ENCODE assay signal across 35 mouse cellular contexts in genomic region chr11:113009376-113009775, GRCm38 (mm10).
DNase-seq lines count a peak whose midpoint lies in the region; ATAC-seq and TF ChIP-seq lines count a peak whose summit lies in the region.
"Had no signal": no experiment of that assay in that cellular context is flagged by ENCODE, and none has a peak within 500 bp of the region (broad histone marks: within the 10 kb centered on the region; RNA-seq: fewer than 3 reads in every experiment).

No protein-coding gene starts in this region.

- H3K36me3 ChIP-seq in liver, postnatal 0 days (replicated peaks; ENCODE audit: insufficient read depth, low read length), result no peaks in the 10 kb centered on the region
- H3K36me3 ChIP-seq: embryonic facial prominence, embryonic 12.5 days; G1E; heart, embryonic 12.5 days; hindbrain, embryonic 10.5 days; hindbrain, embryonic 15.5 days; limb, embryonic 15.5 days; liver, embryonic 13.5 days; neural tube, embryonic 15.5 days; stomach, embryonic 15.5 days had no signal

- 81% methylated on average over 6 of the region's 6 CpGs for WGBS in liver, postnatal 0 days (ENCODE audit: insufficient replicate concordance)

- no peaks in the 10 kb centered on the region; the same call in 1 of the 2 replicates for H3K4me1 ChIP-seq in liver, postnatal 0 days (ENCODE audit: insufficient read depth)
- H3K4me1 ChIP-seq: heart, embryonic 12.5 days; liver, embryonic 13.5 days; stomach, embryonic 15.5 days had no signal

- H3K9ac ChIP-seq in liver, postnatal 0 days (replicated peaks), result no peak overlapping the region
- H3K9ac ChIP-seq: embryonic facial prominence, embryonic 12.5 days; heart, embryonic 12.5 days; hindbrain, embryonic 15.5 days; limb, embryonic 15.5 days; liver, embryonic 13.5 days; neural tube, embryonic 15.5 days; stomach, embryonic 15.5 days had no signal

- H3K27ac ChIP-seq in liver, postnatal 0 days (ENCODE audit: low read depth), result no peak overlapping the region
- H3K27ac ChIP-seq: embryonic facial prominence, embryonic 12.5 days; gastrocnemius, adult 2 months; heart, adult 2 months; hindbrain, embryonic 15.5 days; limb, embryonic 15.5 days; liver, embryonic 13.5 days; macrophage; neural tube, embryonic 15.5 days; stomach, embryonic 15.5 days had no signal

- H3K4me2 ChIP-seq in liver, postnatal 0 days (ENCODE audit: low read depth, low read length), result no peak overlapping the region
- H3K4me2 ChIP-seq: embryonic facial prominence, embryonic 12.5 days; heart, embryonic 12.5 days; hindbrain, embryonic 15.5 days; limb, embryonic 15.5 days; liver, embryonic 13.5 days; neural tube, embryonic 15.5 days; stomach, embryonic 15.5 days had no signal

- H3K9me3 ChIP-seq in liver, postnatal 0 days (ENCODE audit: low read length), result no peaks in the 10 kb centered on the region
- H3K9me3 ChIP-seq: embryonic facial prominence, embryonic 12.5 days; heart, embryonic 12.5 days; hindbrain, embryonic 10.5 days; hindbrain, embryonic 15.5 days; limb, embryonic 15.5 days; liver, embryonic 13.5 days; neural tube, embryonic 15.5 days; stomach, embryonic 15.5 days had no signal

- H3K4me3 ChIP-seq in liver, postnatal 0 days (ENCODE audit: low read depth, low read length), result no peak overlapping the region
- H3K4me3 ChIP-seq: embryonic facial prominence, embryonic 12.5 days; gastrocnemius, adult 2 months; heart, adult 2 months; heart, embryonic 12.5 days; hindbrain, embryonic 10.5 days; hindbrain, embryonic 15.5 days; limb, embryonic 15.5 days; liver, embryonic 13.5 days; neural tube, embryonic 15.5 days; stomach, embryonic 15.5 days had no signal

- 0 out of 2 replicates have a peak, but pooled peaks have one; percentile 22 for ATAC-seq in cerebellum, adult (ENCODE audit: insufficient number of reproducible peaks, low FRiP score, low TSS enrichment)
- ATAC-seq in liver, postnatal 0 days, result no peak
- ATAC-seq: forebrain, embryonic 16.5 days; inflammation-experienced regulatory T-cells, adult 6 months had no signal

- DNase-seq in cerebellum, postnatal 14 days, result no peak
- DNase-seq in left cerebral cortex, adult 11 months (ENCODE audit: low spot score), result peak; percentile 30
- no peak for DNase-seq in left cerebral cortex, postnatal 4 days
- peak; percentile 62 to 64 for DNase-seq in right cerebral cortex, adult 2 months (ENCODE audit: low spot score in 2 of 2)
- no peak for DNase-seq in right cerebral cortex, postnatal 25 days
- no peak for DNase-seq in thymus, postnatal 4 days
- no peak for DNase-seq in liver, postnatal 0 days
- DNase-seq: adrenal gland, adult 8-10 months; cerebellum, adult 11 months; cerebellum, adult 9-10 months; embryo, embryonic 11 days; gastrocnemius, adult 2 months; heart, adult 2 months; heart, postnatal 14 days; kidney, adult 11 months; kidney, postnatal 14 days; layer of hippocampus, adult 9-11 months; liver, embryonic 13.5 days; lung, adult 2 months; lung, postnatal 10 days; midbrain, embryonic 14.5 days; retina, postnatal 1 day; thymus, postnatal 14 days had no signal

- intact Hi-C loops in left cerebral cortex, postnatal 4 days (cut with DNase I), result no loop called here

- TF ChIP-seq EP300 in liver, postnatal 0 days (IDR thresholded peaks at IDR 0.05; ENCODE audit: low read depth), result no peak

- TF ChIP-seq CTCF in liver, postnatal 0 days (IDR thresholded peaks at IDR 0.05; ENCODE audit: low read depth), result no peak

- no peaks in the 10 kb centered on the region for H3K27me3 ChIP-seq in liver, postnatal 0 days (ENCODE audit: insufficient read depth, low read length)
- H3K27me3 ChIP-seq: embryonic facial prominence, embryonic 12.5 days; hindbrain, embryonic 15.5 days; liver, embryonic 13.5 days; neural tube, embryonic 15.5 days; stomach, embryonic 15.5 days had no signal

Comparison
In these comparisons a context has a peak if more than half of its experiments do, and no peak if none do; other contexts are left out.
1. DNase-seq: peak in left cerebral cortex, adult 11 months (single experiment) and right cerebral cortex, adult 2 months (2 of 2); none in cerebellum, postnatal 14 days (0 of 2), left cerebral cortex, postnatal 4 days (single experiment), right cerebral cortex, postnatal 25 days (single experiment), thymus, postnatal 4 days (single experiment) and liver, postnatal 0 days (single experiment).